Mouse (Mus musculus): ENCODE results near the gene Ppp1r37. TPM values are rescaled to one million over a fixed set of nuclear protein-coding genes. Genes with fewer than 3 reads are reported as not detected.
A peak's percentile ranks its signal among the peaks of the same experiment; 100 is the strongest.

Ppp1r37 gene
- polyA plus RNA-seq, 1 experiment = 115 TPM

DNA sequence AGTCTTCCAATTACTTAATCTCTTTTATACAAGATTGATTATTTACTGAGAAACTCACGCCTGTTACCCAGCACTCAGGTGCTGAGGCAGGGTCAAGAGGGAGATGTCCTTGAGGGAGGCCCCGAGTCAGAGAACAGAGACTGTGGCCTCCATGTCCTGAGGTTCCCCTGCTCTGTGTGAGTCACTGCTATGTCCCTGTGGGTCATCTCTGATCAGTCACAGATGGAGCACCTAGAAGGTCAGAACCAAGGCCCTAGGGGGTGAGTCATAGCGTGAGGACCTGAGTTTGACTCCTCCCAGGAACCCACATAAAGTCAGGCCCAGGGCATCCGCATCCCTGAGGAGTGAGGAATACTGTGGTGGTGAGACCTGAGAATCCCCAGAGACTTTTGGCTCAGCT is 61.2 kb downstream of the Ppp1r37 start:
- H3K27ac ChIP-seq (ENCODE audit: insufficient read depth, low read depth, low read length) = peak overlapping the region; percentile 25; the same call in 1 of the 2 replicates

DNA sequence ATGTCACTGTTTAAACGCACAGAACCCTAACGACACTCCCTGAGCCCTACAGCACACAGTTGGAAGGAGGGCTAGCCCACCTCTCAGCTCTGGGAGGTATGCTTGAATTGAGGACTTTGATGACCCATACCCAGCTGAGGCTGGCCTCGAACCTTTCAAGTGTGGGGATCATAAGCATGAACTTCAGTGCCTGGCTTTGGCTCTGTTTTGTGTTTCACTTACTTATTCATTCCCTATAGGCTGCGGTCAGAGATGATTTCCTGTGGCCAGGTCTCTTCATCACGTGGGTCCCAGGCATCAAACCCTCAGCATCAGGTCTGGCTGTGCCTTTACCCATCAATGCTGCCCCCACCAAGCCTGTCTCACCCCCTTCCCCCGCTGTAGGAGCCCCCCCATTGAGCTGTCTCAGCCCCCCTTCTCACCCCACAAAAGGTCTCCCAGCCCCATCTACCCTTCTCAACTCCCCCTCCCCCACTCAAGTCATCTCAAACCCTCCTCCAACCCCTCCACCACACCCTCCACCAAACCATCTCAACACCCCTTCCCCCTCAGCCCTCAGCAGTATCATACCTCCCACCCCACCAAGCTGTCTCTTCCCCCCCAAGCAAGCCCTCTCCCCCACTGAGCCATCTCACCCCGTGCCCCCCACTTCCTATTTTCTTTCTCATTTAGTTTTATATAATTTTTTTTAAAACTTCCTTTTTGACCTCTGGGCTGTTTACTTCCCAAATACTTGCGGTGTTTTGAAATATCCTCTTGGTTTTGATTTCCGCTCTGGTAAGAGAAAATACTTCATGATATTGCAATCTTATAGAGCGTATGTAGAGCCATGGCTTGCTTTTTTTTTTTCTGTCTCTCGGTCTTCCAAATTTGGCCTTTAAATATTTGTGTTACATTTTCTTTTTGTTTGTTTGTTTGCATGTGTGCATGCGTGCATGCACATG is 62.2 kb downstream of the Ppp1r37 start:
- 59% methylated on average over 12 of the region's 12 CpGs for WGBS
- H3K27ac ChIP-seq (ENCODE audit: insufficient read depth, low read depth, low read length) = peak overlapping the region; percentile 10; the same call in 1 of the 2 replicates
- H3K27me3 ChIP-seq (ENCODE audit: control insufficient read depth, insufficient read depth, low read length) = no peaks in the 10 kb centered on the region
- H3K4me1 ChIP-seq (ENCODE audit: control insufficient read depth, insufficient read depth, insufficient read length, low read length) = peaks cover 2% of the 10 kb centered on the region; the same call in 1 of the 2 replicates
- TF ChIP-seq POLR2A (IDR thresholded peaks at IDR 0.05; ENCODE audit: low read depth, low read length) (no peak), CTCF (IDR thresholded peaks at IDR 0.05; ENCODE audit: extremely low read depth, insufficient read length, insufficient replicate concordance, low read depth, low read length) (no peak)
- no peak overlapping the region for H3K4me3 ChIP-seq (ENCODE audit: low read depth, low read length)
- H3K36me3 ChIP-seq (ENCODE audit: control insufficient read depth, insufficient read depth, low read length) = no peaks in the 10 kb centered on the region

More for the DNA sequence above, 61.2 kb downstream of the Ppp1r37 start:
- Histone ChIP-seq H3K27me3 (ENCODE audit: control insufficient read depth, insufficient read depth, low read length) (no peaks in the 10 kb centered on the region), H3K36me3 (ENCODE audit: control insufficient read depth, insufficient read depth, low read length) (no peaks in the 10 kb centered on the region), H3K4me1 (ENCODE audit: control insufficient read depth, insufficient read depth, insufficient read length, low read length) (peaks cover 2% of the 10 kb centered on the region; the same call in 1 of the 2 replicates), H3K4me3 (ENCODE audit: low read depth, low read length) (no peak overlapping the region)
- no peak for TF ChIP-seq CTCF (IDR thresholded peaks at IDR 0.05; ENCODE audit: extremely low read depth, insufficient read length, insufficient replicate concordance, low read depth, low read length)
- no peak for TF ChIP-seq POLR2A (IDR thresholded peaks at IDR 0.05; ENCODE audit: low read depth, low read length)
- WGBS = 79% methylated on average over 4 of the region's 4 CpGs

DNA sequence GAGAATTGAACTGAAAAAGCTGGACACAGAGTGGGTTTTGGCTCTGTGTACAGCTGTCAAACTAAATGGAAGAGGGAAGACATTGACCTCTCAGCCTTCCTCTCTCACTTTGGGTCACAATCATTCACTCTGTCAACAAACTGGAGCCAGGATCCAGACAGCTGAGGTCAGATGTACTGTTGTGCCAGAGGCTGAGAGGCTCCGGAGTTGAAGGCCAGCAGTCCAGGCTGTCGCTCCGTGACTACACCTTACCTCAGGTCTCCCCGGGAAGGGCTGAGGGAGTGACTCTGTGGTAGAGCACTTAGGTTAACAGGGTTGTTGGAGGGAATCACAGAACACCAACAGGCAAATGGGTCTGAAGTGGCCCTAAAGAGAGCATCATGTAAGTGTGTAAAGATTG is 64.5 kb downstream of the Ppp1r37 start:
- 0 out of 2 replicates have a peak, but pooled peaks cover 3% of the 10 kb centered on the region for H3K27me3 ChIP-seq (ENCODE audit: control insufficient read depth, insufficient read depth, low read length)
- peaks cover 4% of the 10 kb centered on the region for H3K4me1 ChIP-seq (ENCODE audit: control insufficient read depth, insufficient read depth, insufficient read length, low read length)
- no peak overlapping the region for H3K4me3 ChIP-seq (ENCODE audit: low read depth, low read length)
- no peak for TF ChIP-seq POLR2A (IDR thresholded peaks at IDR 0.05; ENCODE audit: low read depth, low read length)
- TF ChIP-seq CTCF (IDR thresholded peaks at IDR 0.05; ENCODE audit: extremely low read depth, insufficient read length, insufficient replicate concordance, low read depth, low read length) = no peak
- H3K36me3 ChIP-seq (ENCODE audit: control insufficient read depth, insufficient read depth, low read length) = no peaks in the 10 kb centered on the region
- H3K27ac ChIP-seq (ENCODE audit: insufficient read depth, low read depth, low read length) = 0 out of 2 replicates have a peak overlapping the region, but pooled peaks have one; percentile 25
- 50% methylated on average over 4 of the region's 4 CpGs for WGBS

DNA sequence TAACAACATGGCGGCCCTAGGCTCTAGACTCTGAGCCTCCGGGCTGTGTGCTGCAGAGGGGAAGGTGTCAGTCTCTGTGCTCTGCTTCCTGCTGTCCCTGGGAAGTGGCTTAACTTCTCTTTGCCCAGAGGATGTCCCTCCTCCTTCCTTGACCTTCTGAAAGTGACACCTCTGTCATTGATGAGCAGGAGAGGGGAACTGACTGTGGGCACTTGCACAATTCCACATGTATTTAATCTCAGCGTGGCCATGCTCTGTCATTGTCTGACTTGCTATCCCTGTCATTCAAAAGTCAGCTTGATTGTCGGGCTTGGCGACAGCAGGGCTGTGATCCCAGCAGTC is 66.7 kb downstream of the Ppp1r37 start:
- H3K27me3 ChIP-seq (ENCODE audit: control insufficient read depth, insufficient read depth, low read length) = 0 out of 2 replicates have a peak, but pooled peaks cover 5% of the 10 kb centered on the region
- H3K27ac ChIP-seq (ENCODE audit: insufficient read depth, low read depth, low read length) = peak overlapping the region; percentile 45
- H3K36me3 ChIP-seq (ENCODE audit: control insufficient read depth, insufficient read depth, low read length) = no peaks in the 10 kb centered on the region
- H3K4me3 ChIP-seq (ENCODE audit: low read depth, low read length) = no peak overlapping the region
- H3K4me1 ChIP-seq (ENCODE audit: control insufficient read depth, insufficient read depth, insufficient read length, low read length) = peaks cover 10% of the 10 kb centered on the region
- TF ChIP-seq POLR2A (IDR thresholded peaks at IDR 0.05; ENCODE audit: low read depth, low read length) (no peak), CTCF (IDR thresholded peaks at IDR 0.05; ENCODE audit: extremely low read depth, insufficient read length, insufficient replicate concordance, low read depth, low read length) (no peak)
- 72% methylated on average over 5 of the region's 5 CpGs for WGBS

DNA sequence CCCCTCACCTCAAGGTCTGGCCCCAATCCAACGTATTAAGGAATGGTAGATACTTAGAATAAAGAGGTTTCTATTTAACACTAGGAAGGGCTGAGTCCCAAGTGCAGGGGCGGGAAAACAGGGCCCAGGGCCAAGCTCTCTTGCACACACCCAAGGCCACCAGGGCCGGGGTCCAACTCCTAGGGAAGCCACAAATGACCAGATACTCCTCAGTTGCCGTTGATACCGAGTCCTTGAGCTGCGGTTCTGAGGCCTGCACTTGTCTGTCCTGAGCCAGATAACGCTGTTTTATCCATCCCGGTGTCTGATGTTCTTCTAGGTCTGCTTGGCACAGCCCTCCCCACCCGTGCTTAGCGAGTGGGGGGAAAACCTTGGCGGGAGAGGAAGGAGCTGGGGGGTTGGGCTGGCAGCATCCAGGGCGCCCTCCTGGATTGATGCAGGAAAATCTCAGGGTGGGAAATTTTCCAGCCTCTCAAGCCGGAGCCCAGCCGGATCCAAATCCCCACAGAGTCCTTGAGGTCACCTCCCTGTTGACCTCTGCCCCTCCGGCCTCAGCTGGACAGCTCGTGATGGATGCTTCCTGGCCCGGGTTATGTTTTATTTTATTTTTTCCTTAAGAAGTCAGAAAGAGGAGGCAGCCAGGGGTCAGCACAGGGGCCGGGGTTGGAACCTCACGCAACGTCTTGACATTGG is 67.2 kb downstream of the Ppp1r37 start:
- Histone ChIP-seq H3K36me3 (ENCODE audit: control insufficient read depth, insufficient read depth, low read length) (no peaks in the 10 kb centered on the region), H3K27me3 (ENCODE audit: control insufficient read depth, insufficient read depth, low read length) (0 out of 2 replicates have a peak, but pooled peaks cover 5% of the 10 kb centered on the region), H3K4me1 (ENCODE audit: control insufficient read depth, insufficient read depth, insufficient read length, low read length) (peaks cover 10% of the 10 kb centered on the region), H3K4me3 (ENCODE audit: low read depth, low read length) (no peak overlapping the region), H3K27ac (ENCODE audit: insufficient read depth, low read depth, low read length) (0 out of 2 replicates have a peak overlapping the region, but pooled peaks have one; percentile 35)
- 49% methylated on average over 20 of the region's 20 CpGs for WGBS
- TF ChIP-seq POLR2A (IDR thresholded peaks at IDR 0.05; ENCODE audit: low read depth, low read length) (no peak), CTCF (IDR thresholded peaks at IDR 0.05; ENCODE audit: extremely low read depth, insufficient read length, insufficient replicate concordance, low read depth, low read length) (no peak)

DNA sequence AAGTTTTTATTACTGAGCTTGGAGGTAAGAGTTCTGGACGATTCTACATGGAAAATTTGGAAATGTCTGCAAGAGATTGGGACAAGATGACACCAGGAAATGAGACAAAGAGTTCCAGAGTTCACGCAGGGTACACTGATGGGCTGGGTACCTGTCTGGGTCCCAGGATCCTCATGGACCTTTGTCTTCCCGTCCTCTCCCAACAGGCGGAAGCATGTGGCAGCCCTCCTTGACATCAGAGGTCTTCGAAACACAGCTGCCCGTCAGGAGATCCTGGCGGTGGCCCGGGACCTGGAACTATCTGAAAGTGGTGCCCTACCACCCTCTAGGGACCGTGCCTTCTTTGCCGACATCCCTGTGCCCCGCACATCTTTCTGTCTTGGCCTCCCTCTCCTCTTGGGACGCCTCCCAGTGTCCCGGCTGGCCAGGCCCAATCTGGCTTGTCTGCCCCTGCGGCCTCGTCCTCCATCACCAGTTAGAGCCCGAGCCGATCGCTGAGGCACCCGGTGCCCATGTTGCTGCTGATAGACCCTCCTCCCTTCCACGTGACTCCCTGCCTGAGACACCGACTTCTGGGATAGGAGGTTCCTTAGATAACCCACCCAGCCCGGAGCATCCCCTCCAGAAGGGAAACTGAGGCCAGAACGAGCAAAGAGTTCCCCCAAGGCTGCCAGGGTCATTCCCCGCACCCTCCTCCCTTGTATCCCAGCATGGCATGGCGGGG is 68.0 kb downstream of the Ppp1r37 start:
- H3K27ac ChIP-seq (ENCODE audit: insufficient read depth, low read depth, low read length) = peak overlapping the region; percentile 21
- 68% methylated on average over 25 of the region's 25 CpGs for WGBS
- TF ChIP-seq POLR2A (IDR thresholded peaks at IDR 0.05; ENCODE audit: low read depth, low read length) (no peak), CTCF (IDR thresholded peaks at IDR 0.05; ENCODE audit: extremely low read depth, insufficient read length, insufficient replicate concordance, low read depth, low read length) (no peak)

More for the DNA sequence above, 68.0 kb downstream of the Ppp1r37 start:
- Histone ChIP-seq H3K27me3 (ENCODE audit: control insufficient read depth, insufficient read depth, low read length) (peaks cover 7% of the 10 kb centered on the region), H3K4me1 (ENCODE audit: control insufficient read depth, insufficient read depth, insufficient read length, low read length) (peaks cover 10% of the 10 kb centered on the region), H3K36me3 (ENCODE audit: control insufficient read depth, insufficient read depth, low read length) (no peaks in the 10 kb centered on the region), H3K4me3 (ENCODE audit: low read depth, low read length) (no peak overlapping the region)

Measured in small intestine, adult 2 months (tissue).